Mouse (Mus musculus) urinary bladder, postnatal 25 days (tissue): ENCODE results near the gene Lrrn1.
A peak's percentile ranks its signal among the peaks of the same experiment; 100 is the strongest.

ENCODE experiments used
- DNase-seq: peaks from one replicate; pipeline ENCODE4 v3.0.0; 2022; ENCODE audit warnings: low spot score

The Lrrn1 gene

DNA sequence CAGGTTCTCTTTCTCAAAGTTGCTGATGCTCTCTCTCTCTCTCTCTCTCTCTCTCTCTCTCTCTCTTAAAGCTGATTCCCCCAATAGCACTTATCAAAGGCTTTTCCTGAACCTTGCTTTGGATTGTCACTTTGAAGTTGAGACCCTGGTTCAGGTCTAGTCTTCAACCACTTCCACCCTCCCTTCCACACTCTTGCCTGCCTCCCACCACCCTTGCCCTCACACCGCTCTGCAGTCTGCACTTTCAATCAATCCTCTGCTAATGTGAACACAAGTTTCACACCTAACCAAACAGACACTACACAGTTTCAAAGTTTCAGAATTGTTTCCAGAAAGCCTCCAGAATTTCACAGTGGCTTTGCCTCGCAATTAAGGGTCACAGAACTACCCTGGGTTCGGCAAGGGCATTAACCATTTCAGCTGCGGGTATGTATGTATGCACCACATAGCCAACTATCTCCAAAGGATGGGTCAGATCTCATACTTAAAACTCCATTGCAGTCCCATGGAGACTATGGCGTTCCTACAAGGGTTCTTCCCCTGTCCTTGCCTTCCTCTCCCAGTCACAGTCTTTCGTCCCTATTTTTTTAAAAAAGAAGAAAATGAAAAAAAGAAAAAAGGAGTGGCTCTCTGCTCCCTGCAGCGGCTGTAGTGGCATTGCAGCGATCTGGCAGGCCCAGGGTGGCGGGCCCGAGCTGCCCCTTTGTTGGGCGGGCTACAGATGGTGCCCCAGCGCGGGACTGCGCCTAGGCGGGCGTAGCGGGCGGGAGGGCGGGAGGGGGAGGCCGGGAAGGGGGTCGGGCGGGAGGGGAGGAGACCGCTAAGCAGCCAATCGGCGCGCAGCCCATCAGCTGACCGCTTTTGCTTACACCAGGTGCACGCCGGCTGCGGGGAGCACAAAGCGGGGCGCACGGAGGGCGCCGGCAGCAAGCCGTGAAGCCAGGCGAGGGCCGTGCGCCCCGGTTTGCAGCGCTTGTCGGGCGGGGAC lies at the start of gene Lrrn1:
TSS of gene Lrrn1 (plus strand) at position 892 of the 988 bp plus-strand sequence.
- DNase-seq, result peak; percentile 2

DNA sequence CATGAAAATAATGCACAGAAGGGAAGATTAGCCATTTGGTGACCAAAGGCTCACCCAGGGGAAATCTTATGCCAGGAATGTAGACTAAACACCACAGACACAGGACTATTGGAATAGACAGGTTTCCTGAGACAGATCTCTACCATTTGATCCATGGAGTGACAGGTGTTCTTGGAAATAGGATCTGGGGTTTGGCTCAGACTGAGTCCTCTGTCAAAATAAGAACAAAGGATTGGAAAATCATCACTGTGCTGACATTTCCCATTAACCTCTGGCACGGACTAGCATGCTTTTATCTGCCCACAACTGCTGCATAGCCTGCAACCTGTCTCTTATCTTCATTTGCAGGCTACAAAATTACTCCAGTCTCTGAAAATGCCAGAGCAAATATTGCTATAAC lies 35.1 kb upstream of the Lrrn1 start:
- no peak for DNase-seq

DNA sequence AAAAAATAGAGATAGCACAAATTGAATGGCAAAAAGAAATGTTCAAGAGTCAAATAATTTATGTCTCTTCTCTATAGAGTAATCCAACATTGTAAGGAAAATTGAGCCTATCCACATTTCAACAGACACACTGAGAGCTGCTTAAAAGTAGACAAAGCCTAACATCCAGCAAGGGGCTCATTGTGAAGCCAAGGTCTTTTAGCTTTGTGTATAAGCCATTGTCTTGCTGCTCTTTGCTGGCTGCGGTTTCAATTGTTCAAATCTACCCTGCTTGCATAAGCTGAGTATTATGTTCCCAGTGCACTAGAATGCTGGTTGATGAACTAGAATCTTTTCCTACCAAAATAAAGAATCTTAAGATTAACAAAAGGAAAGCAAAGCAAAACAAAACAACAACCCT lies 33.7 kb upstream of the Lrrn1 start:
- DNase-seq, result no peak

DNA sequence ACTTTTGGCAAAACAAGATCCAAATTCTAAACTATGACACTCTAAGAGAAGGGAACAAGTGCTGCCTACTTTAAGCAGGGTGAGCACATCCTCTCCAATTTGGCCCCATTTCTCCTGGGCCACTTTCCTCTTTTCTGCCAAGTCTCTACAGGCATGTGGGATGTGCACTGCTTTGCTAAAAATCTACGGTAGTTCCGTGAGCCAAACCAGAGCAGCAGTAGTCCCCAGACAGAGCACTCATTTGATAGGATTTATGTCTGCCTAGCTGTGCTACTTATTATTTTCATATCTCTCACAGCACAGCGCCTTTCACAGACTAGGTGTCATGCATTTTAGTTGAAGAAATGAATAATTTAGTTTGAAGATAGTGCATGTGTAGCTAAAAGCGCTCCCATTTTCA lies 15.9 kb upstream of the Lrrn1 start:
- no peak for DNase-seq

DNA sequence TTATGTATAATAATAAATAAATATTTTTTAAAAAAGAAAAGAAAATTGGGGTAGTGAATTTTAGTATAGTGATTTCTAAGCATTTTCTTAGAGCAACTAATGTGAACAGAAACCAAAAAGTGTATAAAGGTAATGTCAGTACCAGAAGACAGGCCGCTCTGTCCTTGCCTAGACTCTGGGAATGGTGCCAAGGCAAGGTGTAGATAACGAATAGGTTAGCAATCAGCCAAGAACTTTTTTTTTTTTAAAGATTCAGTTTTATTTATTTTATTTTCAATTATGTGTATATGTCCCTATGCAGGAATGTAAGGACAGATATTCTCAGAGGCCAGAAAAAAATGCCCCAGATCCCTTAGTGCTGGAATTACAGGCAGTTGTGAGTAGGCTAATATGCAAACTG lies 5.6 kb upstream of the Lrrn1 start:
- no peak for DNase-seq

DNA sequence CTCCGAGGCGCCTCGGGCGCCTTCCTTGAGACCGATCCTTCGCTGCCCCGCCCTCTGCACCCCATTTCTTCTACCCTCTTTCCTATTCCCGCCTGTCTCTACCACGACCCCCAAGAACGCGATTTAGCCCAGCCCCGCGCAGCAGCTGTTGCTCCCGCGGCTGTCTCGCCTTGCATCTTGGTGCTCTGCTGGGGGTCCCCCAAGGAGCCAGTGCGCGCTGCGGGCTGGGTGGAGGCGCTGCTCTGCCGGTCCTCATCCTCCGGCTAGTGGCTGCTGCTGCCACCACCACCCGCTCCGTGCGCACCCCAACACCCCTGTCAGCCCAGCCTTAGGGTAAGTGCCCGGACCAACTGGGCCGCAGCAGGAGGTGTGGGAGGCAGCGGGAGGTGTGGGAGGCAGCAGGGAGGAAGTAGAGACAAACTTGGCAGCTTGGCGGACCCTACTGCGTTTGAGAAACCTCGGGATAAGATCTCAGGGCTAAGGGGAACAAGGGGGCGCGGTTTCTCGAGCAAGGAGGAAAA lies 403 bp downstream of the Lrrn1 start:
- peak; percentile 5 for DNase-seq

DNA sequence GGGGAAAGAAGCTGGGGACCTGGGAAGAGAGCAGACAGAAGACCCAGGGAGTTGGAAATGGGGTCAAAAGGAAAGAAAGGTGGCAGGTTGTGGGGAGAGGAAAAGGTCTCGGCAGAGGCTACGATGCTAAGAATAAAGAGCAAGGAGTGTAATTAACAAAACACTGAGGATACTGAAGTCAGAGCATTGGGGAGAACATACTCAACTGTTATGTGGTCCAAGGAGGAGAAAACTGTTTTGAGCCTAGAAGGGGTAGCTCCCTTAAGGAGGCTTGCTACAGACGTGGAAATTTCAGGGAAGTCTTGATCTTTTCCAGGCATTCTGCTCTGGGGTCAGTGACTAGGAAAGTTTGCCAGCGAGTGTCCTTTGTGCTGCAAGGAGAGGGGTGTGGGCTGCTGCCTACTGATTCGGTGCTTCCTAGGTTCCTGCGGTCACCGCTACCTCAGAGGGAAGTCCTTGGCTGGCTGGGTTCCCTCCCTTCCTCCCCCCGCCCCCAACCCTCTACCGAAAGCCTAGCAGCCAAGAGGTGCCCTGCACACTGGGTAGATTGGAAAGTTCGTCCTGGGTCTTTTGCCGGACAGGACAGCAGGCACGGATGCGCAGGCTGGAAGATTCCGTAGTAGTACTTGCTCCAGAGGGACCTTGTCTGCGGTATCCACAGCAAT lies 1.2 kb downstream of the Lrrn1 start:
- no peak for DNase-seq

DNA sequence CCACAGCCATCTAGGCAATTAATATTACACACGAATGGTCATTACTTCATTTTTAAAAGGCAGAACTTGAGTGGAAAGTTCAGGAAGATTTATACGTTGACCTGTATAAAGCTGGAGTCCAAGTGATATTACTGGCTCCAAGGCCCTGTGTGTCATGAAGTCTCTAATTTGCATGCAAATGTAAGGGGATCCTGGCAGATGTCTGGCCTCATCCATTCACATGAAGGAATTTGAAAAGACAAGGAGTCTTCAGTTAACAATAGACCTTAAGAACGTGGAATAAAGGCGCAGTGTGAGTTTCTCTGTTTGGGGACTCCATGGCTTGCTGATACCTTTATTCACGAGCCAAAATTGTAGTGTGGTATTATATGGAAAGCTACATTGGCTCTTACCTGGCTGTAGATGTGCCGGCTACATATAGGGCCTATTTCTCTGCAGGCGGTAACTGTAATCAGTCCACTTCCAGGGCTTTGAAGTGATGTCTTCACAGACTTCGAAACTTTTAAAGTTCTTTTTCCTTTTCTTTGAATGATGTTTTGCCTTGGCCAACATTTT lies 2.0 kb downstream of the Lrrn1 start:
- no peak for DNase-seq

DNA sequence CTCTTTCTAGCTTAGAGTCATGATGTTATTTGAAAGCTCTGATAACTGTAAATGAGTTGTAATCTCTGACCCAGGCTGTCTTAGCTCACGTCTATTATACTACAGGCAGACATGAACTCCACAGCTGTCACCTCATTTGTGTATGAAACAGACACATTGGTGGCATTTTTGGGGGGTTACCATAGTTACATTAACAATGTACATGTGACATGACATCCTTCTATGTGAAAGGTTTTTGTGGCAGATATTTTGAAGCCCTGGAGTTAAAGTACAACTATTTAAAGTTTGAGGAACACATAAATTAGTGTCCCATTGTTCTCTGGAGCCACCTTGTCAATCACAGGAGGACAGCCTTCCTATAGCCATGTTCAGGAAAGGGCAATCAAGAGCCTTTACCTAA lies 5.0 kb downstream of the Lrrn1 start:
- DNase-seq, result no peak

DNA sequence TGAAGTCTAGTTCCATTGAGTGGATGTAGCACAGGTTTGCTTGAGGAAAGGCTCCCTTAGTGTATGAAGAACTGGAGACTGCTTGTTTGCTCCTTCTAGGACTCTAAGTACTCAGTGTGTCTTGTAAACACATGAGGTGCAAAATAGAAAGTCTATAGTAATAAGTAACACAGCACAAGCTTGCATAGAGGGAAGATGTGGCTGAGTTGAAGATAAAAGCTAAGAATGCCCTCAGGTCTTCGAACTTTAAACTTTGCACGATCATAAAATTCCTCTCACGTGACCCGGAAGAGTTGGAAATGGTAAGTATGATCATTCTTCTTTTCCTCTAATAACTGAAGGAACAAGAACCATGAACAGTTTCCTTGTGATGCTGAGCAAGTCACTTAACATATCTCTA lies 7.1 kb downstream of the Lrrn1 start:
- no peak for DNase-seq

DNA sequence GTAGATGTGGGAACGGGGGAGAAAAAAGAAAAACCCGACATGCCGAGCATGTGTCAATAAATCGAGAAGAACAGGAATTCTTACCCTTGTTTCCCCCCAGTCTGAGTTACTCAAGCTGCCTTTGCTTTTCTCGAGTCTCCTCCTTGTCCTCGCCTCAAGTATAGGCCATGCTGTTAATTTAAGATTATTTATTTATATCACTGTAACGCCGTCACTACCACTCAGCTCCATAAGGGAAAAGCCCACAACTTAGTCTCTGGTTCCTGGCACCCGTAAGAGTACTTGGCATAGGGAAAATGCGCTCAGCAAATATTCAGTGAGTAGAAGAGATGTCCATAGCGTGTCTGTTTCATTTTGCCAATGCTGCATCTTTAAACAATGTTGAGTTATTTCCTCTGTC lies 11.7 kb downstream of the Lrrn1 start:
- no peak for DNase-seq

DNA sequence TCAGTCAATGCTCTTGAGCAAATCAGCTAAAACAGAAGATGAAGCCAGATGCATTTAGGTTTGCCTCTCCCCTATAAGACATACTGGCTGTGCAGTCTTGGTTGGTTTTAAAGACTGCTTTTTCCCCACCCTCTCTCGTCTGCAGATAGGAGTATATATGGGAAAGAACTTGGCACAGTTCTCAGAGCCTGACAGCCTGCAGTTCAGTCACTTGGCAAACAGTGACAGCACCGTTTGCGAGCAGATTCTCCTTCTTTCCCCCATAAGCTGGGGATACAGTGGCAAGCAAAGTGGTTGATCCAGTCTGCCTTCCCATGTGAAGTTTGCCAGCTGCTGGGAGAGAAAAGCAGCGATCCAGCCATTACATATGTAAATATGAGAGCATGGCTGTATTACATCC lies 12.3 kb downstream of the Lrrn1 start:
- DNase-seq, result no peak

DNA sequence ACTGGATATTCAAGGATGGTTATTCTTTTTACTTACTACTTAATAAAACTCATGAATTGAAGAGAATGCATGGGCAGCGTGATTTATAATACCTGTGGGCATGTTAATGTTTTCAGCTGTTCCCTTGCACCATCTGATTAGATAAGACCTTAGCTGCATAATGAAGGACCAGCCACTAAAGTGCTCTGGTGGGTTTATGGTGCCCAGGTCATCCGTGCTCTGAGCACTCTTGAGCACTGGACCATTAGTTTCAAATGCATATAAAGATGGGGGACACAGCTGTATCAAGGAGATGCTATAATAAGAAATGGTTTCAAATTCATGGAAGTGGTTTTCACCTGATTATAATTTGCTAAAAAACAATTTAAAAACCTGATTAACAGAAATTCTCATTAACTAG lies 16.7 kb downstream of the Lrrn1 start:
- DNase-seq, result no peak

DNA sequence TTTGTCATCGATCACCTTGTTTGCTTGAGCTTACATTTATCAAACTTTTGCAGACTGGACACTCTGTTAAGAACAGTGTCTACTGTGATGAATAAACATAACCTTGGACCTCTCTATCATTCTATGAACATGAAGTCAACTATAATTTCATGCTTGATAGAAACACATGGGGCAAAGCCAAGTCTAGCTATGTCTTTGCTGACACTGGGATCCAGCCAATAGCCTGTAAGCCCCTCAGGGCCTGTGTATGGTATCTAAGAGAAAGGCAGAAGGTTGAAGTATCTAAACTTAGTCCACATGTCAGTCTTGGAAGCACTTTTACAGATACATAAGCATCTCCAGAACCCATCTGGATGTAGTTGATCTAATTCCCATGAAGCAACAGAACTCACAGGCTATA lies 22.9 kb downstream of the Lrrn1 start:
- no peak for DNase-seq

DNA sequence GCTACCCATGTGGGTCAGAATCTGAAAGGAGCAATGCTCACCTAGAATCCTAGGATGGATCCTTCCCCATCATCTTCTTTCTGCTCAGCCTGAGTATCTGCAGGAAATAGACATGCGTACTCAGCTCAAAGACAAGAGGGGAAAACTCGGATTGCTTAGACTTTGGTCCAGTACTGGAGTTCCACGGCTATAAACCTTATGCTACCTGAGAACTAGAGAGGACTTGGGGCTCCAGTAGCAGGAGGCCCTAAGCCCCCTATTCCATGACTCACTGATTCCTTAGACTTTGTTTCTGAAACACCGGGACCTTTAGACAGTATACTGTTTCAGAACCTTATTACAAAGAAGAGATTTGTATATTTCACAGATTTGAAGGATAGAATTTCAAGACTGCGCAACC lies 25.8 kb downstream of the Lrrn1 start:
- no peak for DNase-seq

DNA sequence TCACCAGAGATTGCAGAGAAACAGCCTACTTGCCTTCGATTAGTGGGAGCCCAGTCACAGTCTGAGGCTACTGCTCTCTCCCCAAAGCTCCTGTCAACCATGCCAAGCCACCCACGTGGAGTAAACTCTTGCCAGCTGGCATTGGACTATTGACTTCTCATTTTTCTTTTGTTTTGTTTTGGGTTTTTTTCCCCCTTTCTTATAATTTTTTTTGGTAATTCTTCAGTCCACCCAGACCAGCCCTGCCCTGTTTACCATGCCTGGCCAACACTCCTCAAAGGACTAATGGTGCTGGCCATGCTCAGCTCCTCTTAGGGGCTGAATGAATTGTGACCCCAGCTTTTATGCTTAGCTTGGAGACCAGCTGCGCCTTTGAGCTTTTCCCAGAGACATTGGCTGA lies 27.4 kb downstream of the Lrrn1 start:
- no peak for DNase-seq

DNA sequence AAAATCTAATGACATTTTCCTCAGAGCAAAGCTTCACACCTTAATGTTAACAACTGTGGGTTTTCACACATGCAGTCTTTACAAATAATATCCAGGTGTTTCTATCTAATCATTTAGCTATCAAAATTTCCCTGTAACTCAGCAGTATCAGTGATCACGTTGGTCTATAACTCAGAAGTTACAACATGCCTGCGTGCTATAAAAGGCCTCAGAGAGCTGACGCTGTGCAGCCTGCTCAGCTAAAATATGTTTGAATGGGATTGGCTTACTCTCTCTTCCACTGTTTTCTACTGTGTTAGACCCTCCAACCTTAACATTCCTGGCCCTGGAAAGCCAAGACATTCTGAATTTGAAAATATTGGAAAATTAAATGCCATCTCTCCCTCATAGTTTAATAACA lies 28.2 kb downstream of the Lrrn1 start:
- DNase-seq, result no peak

DNA sequence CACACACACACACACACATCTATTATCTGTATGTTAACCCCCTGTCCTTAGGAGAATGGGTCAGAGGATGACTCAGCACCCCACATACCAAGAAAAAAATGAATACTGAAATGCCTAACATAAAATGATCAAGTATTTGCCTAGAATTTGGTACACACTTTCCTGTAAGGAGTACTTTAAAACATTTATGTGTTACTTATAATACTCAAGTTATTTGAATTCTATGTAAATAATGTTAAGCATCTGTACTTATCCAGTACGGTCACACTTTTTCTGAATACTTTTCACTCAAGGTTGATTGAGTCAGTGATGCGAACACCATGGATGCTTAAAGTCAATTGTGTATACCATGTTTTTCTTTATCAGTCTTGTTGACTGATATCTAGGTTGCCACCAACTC lies 32.7 kb downstream of the Lrrn1 start:
- no peak for DNase-seq

DNA sequence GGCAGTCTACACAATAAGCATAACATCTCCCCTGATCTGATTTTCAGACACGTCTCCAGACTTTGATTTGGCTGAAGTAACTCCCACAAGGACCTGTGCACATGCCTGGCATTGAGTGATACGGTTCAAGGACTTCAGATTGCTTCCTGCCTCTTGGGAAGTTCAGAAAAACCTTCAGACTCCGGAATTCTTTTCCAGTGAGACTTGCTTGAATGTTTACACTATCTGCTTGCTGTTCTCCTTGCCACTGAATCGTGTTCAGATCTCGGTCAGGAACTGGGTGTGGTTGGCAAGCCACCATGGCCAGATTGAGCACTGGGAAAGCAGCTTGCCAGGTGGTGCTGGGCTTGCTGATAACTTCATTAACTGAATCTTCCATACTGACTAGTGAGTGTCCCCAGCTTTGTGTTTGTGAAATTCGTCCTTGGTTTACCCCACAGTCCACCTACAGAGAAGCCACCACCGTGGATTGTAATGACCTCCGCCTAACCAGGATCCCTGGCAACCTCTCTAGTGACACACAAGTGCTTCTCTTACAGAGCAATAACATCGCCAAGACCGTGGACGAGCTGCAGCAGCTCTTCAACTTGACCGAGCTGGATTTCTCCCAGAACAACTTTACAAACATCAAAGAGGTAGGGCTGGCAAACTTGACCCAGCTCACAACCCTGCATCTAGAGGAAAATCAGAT lies 37.5 kb downstream of the Lrrn1 start:
- DNase-seq, result no peak

DNA sequence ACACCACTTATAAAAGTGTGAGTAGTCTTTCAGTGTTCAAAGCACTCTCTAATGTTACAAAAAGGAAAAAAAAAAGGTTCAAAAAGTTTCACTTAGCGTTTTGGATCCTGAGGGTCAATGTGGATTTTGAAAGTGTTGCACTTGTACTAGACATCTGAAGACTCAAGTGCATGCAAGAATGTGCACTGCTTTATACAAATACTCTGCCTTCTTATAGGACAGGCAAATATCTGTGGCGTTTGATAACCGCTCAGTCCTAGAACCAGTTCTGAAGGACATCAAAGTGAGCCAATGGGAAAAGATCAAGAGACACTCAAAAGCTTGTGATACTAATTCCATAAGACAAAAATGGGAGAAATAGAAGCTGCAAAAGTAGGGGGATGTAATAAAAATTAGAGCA lies 45.0 kb downstream of the Lrrn1 start:
- DNase-seq, result no peak

DNA sequence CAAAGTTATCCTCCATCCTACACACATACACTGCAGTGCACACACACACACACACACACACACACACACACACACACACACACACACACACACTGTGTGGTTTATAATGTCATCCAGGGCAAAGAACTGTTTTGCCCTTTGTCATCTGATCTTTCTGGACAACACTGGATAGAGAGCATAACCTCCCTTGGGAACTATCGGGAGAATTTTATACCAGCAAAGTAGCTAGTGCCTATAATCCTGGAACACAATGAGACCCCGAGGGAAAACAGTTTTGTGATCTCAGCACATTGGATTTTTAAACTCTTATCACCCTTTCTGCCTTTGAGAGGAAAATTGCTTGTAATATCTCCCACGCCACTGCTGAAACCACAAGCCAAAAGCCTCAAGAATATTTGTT lies 45.8 kb downstream of the Lrrn1 start:
- no peak for DNase-seq

DNA sequence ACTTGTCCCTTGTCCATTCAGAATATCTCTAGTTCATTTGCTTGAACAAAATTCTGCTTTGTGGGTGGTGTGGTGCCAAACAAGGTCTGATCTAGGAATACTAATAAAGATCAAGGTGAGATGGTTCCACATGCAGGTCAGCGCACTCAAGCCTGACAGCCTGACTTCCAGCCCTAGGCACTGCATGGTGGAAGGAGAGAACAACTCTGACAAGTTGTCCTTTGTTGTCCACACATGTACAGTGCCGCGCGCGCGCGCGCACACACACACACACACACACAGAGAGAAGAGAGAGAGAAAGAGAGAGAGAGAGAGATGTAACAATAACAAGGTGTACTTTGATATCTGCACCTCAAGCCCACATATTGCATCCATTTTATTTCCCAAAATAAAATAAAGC lies 47.7 kb downstream of the Lrrn1 start:
- DNase-seq, result no peak
